Mouse (Mus musculus) heart, postnatal 10 days (tissue): ENCODE data around the gene Asz1. TPM values are rescaled to one million over a fixed set of nuclear protein-coding genes. Genes with fewer than 3 reads are reported as not detected.

ENCODE experiments used
- DNase-seq, 2 experiments: peaks; one replicate each; pipeline ENCODE4 v3.0.0; 2021
- intact Hi-C: fragments of 180-260 bp; cut with DNase I; formaldehyde crosslinking; loops from one replicate; pipeline ENCODE4 v1.15.1; 2025
- total RNA-seq, 2 experiments: library from RNA; stranded (reverse); gene quantifications; 2 replicates each; pipeline ENCODE4 v1.2.3; 2021

The Asz1 gene
- total RNA-seq, 2 experiments from 2014 or later: not detected

- no peak for DNase-seq
- intact Hi-C loops: no loop called here
Observed at GRCm38 (mm10) chr6:18024133-18024794, 84.6 kb downstream of the Asz1 start.

GRCm38 (mm10) chr6:18013346-18013745 lies 95.5 kb downstream of the Asz1 start:
- DNase-seq: no peak
- intact Hi-C loops: no loop called here

- no peak for DNase-seq
- intact Hi-C loops: no loop called here
Observed at GRCm38 (mm10) chr6:18007356-18007755, 101.5 kb downstream of the Asz1 start.

- no peak for DNase-seq
- intact Hi-C loops: no loop called here
Observed at GRCm38 (mm10) chr6:18002065-18002464, 106.8 kb downstream of the Asz1 start.

Other genes with a start within 250 kb of the Asz1 start
- gene Wnt2, start 78.5 kb downstream of the Asz1 start, total RNA-seq: 1 to 10 TPM; 1.2 to 1.6 TPM
- gene Cftr, start 61.6 kb upstream of the Asz1 start, total RNA-seq: under 1 TPM; 0.14 to 0.50 TPM